8 mouse cellular contexts compared by ENCODE assay signal in the genomic region with DNA sequence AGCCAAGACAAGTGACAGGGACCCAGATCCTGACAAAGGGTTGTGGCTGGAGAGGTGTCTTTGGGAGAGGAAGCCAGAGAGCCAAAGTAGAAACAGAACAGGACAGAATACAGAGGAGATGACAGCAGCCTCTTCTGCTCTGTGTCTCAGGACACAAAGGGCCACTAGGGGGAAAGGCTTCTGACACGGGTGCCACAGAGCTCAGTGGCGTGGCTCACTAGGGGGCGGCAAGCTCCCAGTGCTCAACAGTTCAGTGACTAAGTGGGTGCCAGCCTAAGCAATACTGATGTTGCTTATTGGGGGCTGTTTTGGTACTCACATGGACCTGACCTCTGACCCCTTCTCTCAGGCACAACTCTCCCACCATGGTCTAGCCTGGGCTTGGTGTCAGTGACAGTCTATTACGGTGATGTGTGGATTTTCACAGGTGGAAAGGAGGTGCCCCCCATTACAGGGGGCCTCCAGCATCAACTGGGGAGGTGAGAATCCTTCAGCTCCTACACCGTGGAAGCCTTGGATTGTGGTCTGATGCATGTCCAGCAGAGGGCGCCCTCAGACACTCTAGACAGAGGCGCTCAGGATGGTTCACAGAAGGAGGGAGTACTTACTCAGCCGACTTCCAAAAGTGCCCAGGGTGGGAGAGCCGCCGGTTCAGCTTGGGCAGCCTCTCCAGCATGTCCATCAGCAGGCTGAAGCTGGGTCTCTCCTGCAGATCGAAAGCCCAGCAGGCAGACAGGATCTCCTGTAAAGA. TPM values are rescaled to one million over a fixed set of nuclear protein-coding genes. Genes with fewer than 3 reads are reported as not detected.
DNase-seq lines count a peak whose midpoint lies in the region; ATAC-seq and TF ChIP-seq lines count a peak whose summit lies in the region.

No protein-coding gene starts in this region.

- DNase-seq in midbrain, embryonic 14.5 days: peak; percentile 81
- peak; percentile 81 for DNase-seq in adrenal gland, postnatal 25 days
- peak; percentile 75 for DNase-seq in embryonic facial prominence, embryonic 11.5 days (ENCODE audit: low spot score)
- peak; percentile 50 to 56 (median 50) for DNase-seq in liver, embryonic 14.5 days (ENCODE audit: low read depth in 3 of 3, low spot score in 3 of 3)
- DNase-seq in retina, adult 2 months (ENCODE audit: low read depth, low spot score): peak; percentile 59
- DNase-seq in thymus, postnatal 36 days: peak; percentile 81 to 84

- no peak overlapping the region for H3K9ac ChIP-seq in midbrain, embryonic 14.5 days (replicated peaks; ENCODE audit: low read length)
- no peak overlapping the region for H3K9ac ChIP-seq in midbrain, embryonic 13.5 days (replicated peaks)
- no peak overlapping the region for H3K9ac ChIP-seq in embryonic facial prominence, embryonic 11.5 days (replicated peaks; ENCODE audit: low read length)
- no peak overlapping the region for H3K9ac ChIP-seq in intestine, embryonic 15.5 days
- no peak overlapping the region for H3K9ac ChIP-seq in liver, embryonic 14.5 days (replicated peaks)

- no peak for TF ChIP-seq EP300 in liver, embryonic 14.5 days (IDR thresholded peaks at IDR 0.05; ENCODE audit: low read depth)

- H3K4me1 ChIP-seq in midbrain, embryonic 14.5 days (ENCODE audit: control insufficient read depth, insufficient read depth, low read length): no peaks in the 10 kb centered on the region
- H3K4me1 ChIP-seq in midbrain, embryonic 13.5 days (replicated peaks): peaks cover 4% of the 10 kb centered on the region; the same call in 1 of the 2 replicates
- peaks cover 4% of the 10 kb centered on the region; the same call in 1 of the 2 replicates for H3K4me1 ChIP-seq in embryonic facial prominence, embryonic 11.5 days (ENCODE audit: control insufficient read depth, insufficient read depth, low read length)
- H3K4me1 ChIP-seq in intestine, embryonic 15.5 days (replicated peaks): peaks cover 33% of the 10 kb centered on the region
- peaks cover 0 to 8% of the 10 kb centered on the region in 2 experiments; a peak in 2 of 4 replicates for H3K4me1 ChIP-seq in liver, embryonic 14.5 days (replicated peaks; ENCODE audit: control insufficient read depth in 2 of 2, insufficient read depth in 2 of 2, low read length in 1 of 2)

- H3K4me3 ChIP-seq in midbrain, embryonic 14.5 days (replicated peaks; ENCODE audit: low read depth, low read length): no peak overlapping the region
- H3K4me3 ChIP-seq in midbrain, embryonic 13.5 days (replicated peaks): no peak overlapping the region
- no peak overlapping the region for H3K4me3 ChIP-seq in embryonic facial prominence, embryonic 11.5 days (ENCODE audit: low read depth, low read length)
- H3K4me3 ChIP-seq in intestine, embryonic 15.5 days (replicated peaks): no peak overlapping the region
- H3K4me3 ChIP-seq in liver, embryonic 14.5 days (ENCODE audit: insufficient read depth in 1 of 2, low read depth in 2 of 2, low read length in 2 of 2): no peak overlapping the region

- H3K9me3 ChIP-seq in midbrain, embryonic 14.5 days (ENCODE audit: control insufficient read depth, low read length): no peaks in the 10 kb centered on the region
- H3K9me3 ChIP-seq in midbrain, embryonic 13.5 days: no peaks in the 10 kb centered on the region
- no peaks in the 10 kb centered on the region for H3K9me3 ChIP-seq in embryonic facial prominence, embryonic 11.5 days (replicated peaks; ENCODE audit: control insufficient read depth, low read length)
- no peaks in the 10 kb centered on the region for H3K9me3 ChIP-seq in intestine, embryonic 15.5 days
- H3K9me3 ChIP-seq in liver, embryonic 14.5 days (ENCODE audit: control insufficient read depth, low read length): no peaks in the 10 kb centered on the region

- no peak overlapping the region for H3K27ac ChIP-seq in midbrain, embryonic 14.5 days (replicated peaks; ENCODE audit: low read depth, low read length)
- no peak overlapping the region for H3K27ac ChIP-seq in midbrain, embryonic 13.5 days
- H3K27ac ChIP-seq in embryonic facial prominence, embryonic 11.5 days (replicated peaks; ENCODE audit: low read depth, low read length): no peak overlapping the region
- no peak overlapping the region for H3K27ac ChIP-seq in intestine, embryonic 15.5 days
- H3K27ac ChIP-seq in liver, embryonic 14.5 days: no peak overlapping the region

- H3K36me3 ChIP-seq in midbrain, embryonic 14.5 days (ENCODE audit: control insufficient read depth, insufficient read depth, low read length): peaks cover 20% of the 10 kb centered on the region
- H3K36me3 ChIP-seq in midbrain, embryonic 13.5 days: peaks cover 42% of the 10 kb centered on the region
- no peaks in the 10 kb centered on the region for H3K36me3 ChIP-seq in embryonic facial prominence, embryonic 11.5 days (replicated peaks; ENCODE audit: control insufficient read depth, insufficient read depth, low read depth, low read length)
- H3K36me3 ChIP-seq in intestine, embryonic 15.5 days: peaks cover 36% of the 10 kb centered on the region
- H3K36me3 ChIP-seq in liver, embryonic 14.5 days (replicated peaks; ENCODE audit: control insufficient read depth, insufficient read depth, low read depth): no peaks in the 10 kb centered on the region; the same call in 1 of the 2 replicates

- peak; percentile 88 for TF ChIP-seq CTCF in liver, embryonic 14.5 days (IDR thresholded peaks at IDR 0.05; ENCODE audit: low read depth)

- no peak for ATAC-seq in midbrain, embryonic 14.5 days (ENCODE audit: low FRiP score, low TSS enrichment)
- no peak for ATAC-seq in midbrain, embryonic 13.5 days
- ATAC-seq in embryonic facial prominence, embryonic 11.5 days (replicated peaks; ENCODE audit: insufficient number of reproducible peaks, low FRiP score, low TSS enrichment, low read depth): no peak
- ATAC-seq in intestine, embryonic 15.5 days: peak; percentile 39; the same call in 1 of the 2 replicates
- peak; percentile 60 for ATAC-seq in liver, embryonic 14.5 days (ENCODE audit: insufficient read depth)

- H3K4me2 ChIP-seq in midbrain, embryonic 14.5 days (ENCODE audit: low read length): no peak overlapping the region
- H3K4me2 ChIP-seq in midbrain, embryonic 13.5 days (replicated peaks): no peak overlapping the region
- no peak overlapping the region for H3K4me2 ChIP-seq in embryonic facial prominence, embryonic 11.5 days (ENCODE audit: low read depth, low read length)
- H3K4me2 ChIP-seq in intestine, embryonic 15.5 days (replicated peaks): no peak overlapping the region
- no peak overlapping the region for H3K4me2 ChIP-seq in liver, embryonic 14.5 days (ENCODE audit: low read depth)

- H3K27me3 ChIP-seq in midbrain, embryonic 14.5 days (ENCODE audit: control insufficient read depth, insufficient read depth, low read length): no peaks in the 10 kb centered on the region
- H3K27me3 ChIP-seq in midbrain, embryonic 13.5 days: no peaks in the 10 kb centered on the region
- no peaks in the 10 kb centered on the region for H3K27me3 ChIP-seq in embryonic facial prominence, embryonic 11.5 days (ENCODE audit: control insufficient read depth, insufficient read depth, low read length)
- H3K27me3 ChIP-seq in intestine, embryonic 15.5 days (replicated peaks): no peaks in the 10 kb centered on the region
- no peaks in the 10 kb centered on the region for H3K27me3 ChIP-seq in liver, embryonic 14.5 days (ENCODE audit: control insufficient read depth, insufficient read depth, low read length)

- 50% methylated on average over 11 of the region's 11 CpGs for WGBS in midbrain, embryonic 14.5 days
- WGBS in midbrain, embryonic 13.5 days: 50% methylated on average over 11 of the region's 11 CpGs
- 48% methylated on average over 11 of the region's 11 CpGs for WGBS in embryonic facial prominence, embryonic 11.5 days
- WGBS in intestine, embryonic 15.5 days: 57% methylated on average over 11 of the region's 11 CpGs
- WGBS in liver, embryonic 14.5 days (ENCODE audit: insufficient replicate concordance): 29% methylated on average over 11 of the region's 11 CpGs

RNA-seq across cellular contexts. Expression of a gene that starts 34.4 kb away (rescaled TPM):
- 3.7 and 13.7 TPM in 2 replicates for polyA plus RNA-seq in midbrain, embryonic 14.5 days (2014; fragmentation: Nextera tagmentation; extraction: Ambion mirVana)
- 4.2 and 4.7 TPM in 2 replicates for polyA plus RNA-seq in midbrain, embryonic 13.5 days (2015; fragmentation: Nextera tagmentation; extraction: Ambion mirVana)
- total RNA-seq in adrenal gland, postnatal 25 days (2021): 18.5 and 21.8 TPM in 2 replicates
- polyA plus RNA-seq in embryonic facial prominence, embryonic 11.5 days (2014; fragmentation: Nextera tagmentation; extraction: Ambion mirVana): 5.1 and 6.0 TPM in 2 replicates
- polyA plus RNA-seq in intestine, embryonic 15.5 days (2015; fragmentation: Nextera tagmentation; extraction: Ambion mirVana): 71.1 and 73.1 TPM in 2 replicates
- 58.5 and 70.8 TPM in 2 replicates for polyA plus RNA-seq in liver, embryonic 14.5 days (2012; rRNA removed)
- polyA plus RNA-seq in liver, embryonic 14.5 days (2014; fragmentation: Nextera tagmentation; extraction: Ambion mirVana): 93.6 and 94.6 TPM in 2 replicates

Comparison
In these comparisons a context has a peak if more than half of its experiments do, and no peak if none do; other contexts are left out.
1. ATAC-seq: peak in intestine, embryonic 15.5 days (single experiment) and liver, embryonic 14.5 days (single experiment); none in midbrain, embryonic 14.5 days (single experiment), midbrain, embryonic 13.5 days (single experiment) and embryonic facial prominence, embryonic 11.5 days (single experiment).
2. Peak in every context shown above with its lines, with median percentiles within 50 percentile points of each other: DNase-seq.